Mouse (Mus musculus) neural tube, embryonic 12.5 days (tissue): ENCODE data around the gene Capzb. TPM values are rescaled to one million over a fixed set of nuclear protein-coding genes. Genes with fewer than 3 reads are reported as not detected.

Source experiments
- ATAC-seq: fragments of 200-750 bp; cut with Nextera tagmentation; 2 replicates; pipeline ENCODE4 v1.8.0; 2017; ENCODE audit warnings: low read depth, mild to moderate bottlenecking, moderate TSS enrichment, moderate library complexity; ENCODE audit not compliant: low FRiP score
- H3K27ac ChIP-seq: fragments of 300-500 bp; sonication (generic); 2 replicates; pipeline ENCODE4 v1.5.1; 2016
- H3K27me3 ChIP-seq: fragments of 300-500 bp; sonication (generic); replicated peaks from 2 replicates; pipeline ENCODE4 v1.6.1; 2016; ENCODE audit warnings: mild to moderate bottlenecking
- H3K36me3 ChIP-seq: fragments of 300-500 bp; sonication (generic); 2 replicates; pipeline ENCODE4 v1.6.1; 2016; ENCODE audit warnings: mild to moderate bottlenecking
- H3K4me1 ChIP-seq: fragments of 300-500 bp; sonication (generic); 2 replicates; pipeline ENCODE4 v1.6.1; 2016
- H3K4me2 ChIP-seq: fragments of 300-500 bp; sonication (generic); replicated peaks from 2 replicates; pipeline ENCODE4 v1.6.1; 2016; ENCODE audit warnings: mild to moderate bottlenecking
- H3K4me3 ChIP-seq: fragments of 300-500 bp; sonication (generic); 2 replicates; pipeline ENCODE4 v1.5.1; 2016
- H3K9ac ChIP-seq: fragments of 300-500 bp; sonication (generic); 2 replicates; pipeline ENCODE4 v1.6.1; 2016; ENCODE audit warnings: mild to moderate bottlenecking
- H3K9me3 ChIP-seq: fragments of 300-500 bp; sonication (generic); 2 replicates; pipeline ENCODE4 v1.6.1; 2016; ENCODE audit warnings: mild to moderate bottlenecking
- WGBS: fragments of 180-500 bp; shearing (Covaris S2); methylation state at CpG from one replicate; pipeline ENCODE4 v1.1.7; 2016; 5-methylcytosine and 5-hydroxymethylcytosine counted together
- polyA plus RNA-seq: library from polyadenylated mRNA; unstranded; fragments of >200 nt; fragmentation: Nextera tagmentation; extraction: Ambion mirVana; gene quantifications from 2 replicates; pipeline ENCODE4 v1.2.1, GENCODE M21; 2016

The Capzb gene
- polyA plus RNA-seq, 1 experiment from 2014 or later = 373 TPM

DNA sequence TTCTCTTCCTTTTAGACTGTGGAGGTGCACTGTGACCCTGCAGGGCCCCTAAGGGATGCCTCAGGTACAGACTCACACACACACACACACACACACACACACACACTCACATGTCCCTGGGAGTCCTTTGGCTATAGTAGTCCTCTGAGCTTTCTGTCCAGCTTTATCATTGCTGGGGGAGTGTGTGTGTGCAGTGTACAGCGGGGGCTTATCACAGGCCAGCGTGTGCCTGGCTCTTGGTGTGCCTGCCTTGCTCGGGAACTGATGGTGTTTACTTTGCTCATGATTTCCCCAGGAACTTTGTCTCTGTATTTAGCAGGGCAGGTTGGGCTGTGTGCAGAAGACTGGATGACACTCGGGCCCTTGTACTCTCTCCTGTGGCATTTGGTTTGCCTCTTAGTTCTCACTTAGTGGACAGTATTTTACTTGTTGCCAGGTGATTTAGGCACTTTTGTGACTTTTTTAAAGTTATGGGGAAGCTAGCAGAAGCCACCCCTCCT lies 41.1 kb downstream of the Capzb start:
- H3K9ac ChIP-seq = no peak overlapping the region
- H3K4me3 ChIP-seq = no peak overlapping the region
- H3K27ac ChIP-seq = no peak overlapping the region
- H3K36me3 ChIP-seq = peaks cover 9% of the 10 kb centered on the region; the same call in 1 of the 2 replicates
- H3K4me1 ChIP-seq = 0 out of 2 replicates have a peak, but pooled peaks cover 4% of the 10 kb centered on the region
- H3K4me2 ChIP-seq = no peak overlapping the region
- whole genome bisulfite sequencing = 87% methylated on average over 4 of the region's 4 CpGs
- no peak for ATAC-seq
- no peaks in the 10 kb centered on the region for H3K9me3 ChIP-seq
- no peaks in the 10 kb centered on the region for H3K27me3 ChIP-seq

DNA sequence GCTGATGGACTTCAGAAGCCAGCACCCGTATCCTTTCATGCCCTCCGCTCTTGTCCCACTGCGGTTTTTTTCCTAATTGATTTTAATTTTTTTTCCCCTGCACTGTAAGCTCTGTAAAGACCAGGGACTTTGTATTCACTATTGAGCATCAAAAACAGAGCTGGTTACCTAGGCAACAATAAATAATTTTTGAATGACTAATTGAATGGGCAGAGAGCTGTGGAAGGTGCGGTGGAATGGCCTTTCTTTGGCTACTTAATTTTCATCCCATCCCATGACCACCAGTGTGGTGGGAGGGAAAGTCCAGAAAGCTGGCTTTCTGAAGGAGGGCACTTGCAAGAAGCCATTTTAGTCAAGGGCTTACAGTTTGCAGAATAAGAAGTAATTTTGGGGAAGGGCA lies 41.6 kb downstream of the Capzb start:
- H3K9ac ChIP-seq = no peak overlapping the region
- no peak overlapping the region for H3K4me3 ChIP-seq
- no peak overlapping the region for H3K4me2 ChIP-seq
- H3K27ac ChIP-seq = no peak overlapping the region
- no peak for ATAC-seq
- no peaks in the 10 kb centered on the region for H3K9me3 ChIP-seq
- peaks cover 13% of the 10 kb centered on the region; the same call in 1 of the 2 replicates for H3K36me3 ChIP-seq
- H3K27me3 ChIP-seq = no peaks in the 10 kb centered on the region
- WGBS = 91% methylated on average over 4 of the region's 4 CpGs
- 0 out of 2 replicates have a peak, but pooled peaks cover 4% of the 10 kb centered on the region for H3K4me1 ChIP-seq

DNA sequence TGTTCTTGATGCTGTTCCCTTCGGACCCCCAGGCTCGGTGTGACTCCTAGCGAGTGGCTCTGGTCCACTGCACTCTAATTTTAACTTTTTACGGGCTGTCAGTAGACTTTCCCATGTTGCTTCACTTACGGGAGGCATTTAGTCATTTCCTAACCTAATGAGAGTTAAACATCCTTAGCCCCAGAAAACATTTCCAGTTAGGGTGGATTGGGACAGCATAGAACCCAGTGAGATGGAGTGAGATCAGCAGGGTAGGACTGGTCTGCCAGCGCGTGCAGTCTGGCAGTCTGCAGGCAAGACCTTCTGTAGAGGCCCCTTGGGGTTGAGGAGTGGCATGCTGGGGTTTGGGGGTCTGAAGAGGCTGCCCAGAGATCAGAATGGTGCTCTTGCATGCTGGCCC lies 42.9 kb downstream of the Capzb start:
- H3K27me3 ChIP-seq = no peaks in the 10 kb centered on the region
- peaks cover 25% of the 10 kb centered on the region for H3K36me3 ChIP-seq
- 0 out of 2 replicates have a peak, but pooled peaks cover 9% of the 10 kb centered on the region for H3K4me1 ChIP-seq
- ATAC-seq = no peak
- H3K9ac ChIP-seq = no peak overlapping the region
- H3K9me3 ChIP-seq = no peaks in the 10 kb centered on the region
- no peak overlapping the region for H3K4me2 ChIP-seq
- no peak overlapping the region for H3K27ac ChIP-seq
- WGBS = 92% methylated on average over 7 of the region's 7 CpGs
- no peak overlapping the region for H3K4me3 ChIP-seq

DNA sequence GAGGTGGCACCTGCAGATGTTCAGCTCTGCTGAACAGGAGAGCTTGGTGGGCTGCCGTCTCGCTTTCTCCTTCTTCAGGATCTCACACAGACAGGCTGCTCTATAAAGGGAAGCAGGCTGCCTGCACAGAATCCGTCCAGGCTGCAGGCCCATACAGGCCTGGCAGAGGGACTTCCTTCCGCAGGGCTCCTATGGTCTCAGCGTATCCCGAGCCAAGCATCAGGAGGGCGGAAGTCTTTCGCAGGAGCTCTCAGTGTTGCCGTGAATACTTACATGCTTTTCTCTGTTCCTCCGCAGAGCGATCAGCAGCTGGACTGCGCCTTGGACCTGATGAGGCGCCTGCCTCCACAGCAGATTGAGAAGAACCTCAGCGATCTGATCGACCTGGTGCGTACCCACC lies 45.9 kb downstream of the Capzb start:
- Histone ChIP-seq H3K9ac (no peak overlapping the region), H3K27me3 (no peaks in the 10 kb centered on the region), H3K36me3 (peaks cover 32% of the 10 kb centered on the region), H3K9me3 (no peaks in the 10 kb centered on the region), H3K4me2 (no peak overlapping the region), H3K4me1 (peaks cover 17% of the 10 kb centered on the region; the same call in 1 of the 2 replicates), H3K4me3 (no peak overlapping the region), H3K27ac (no peak overlapping the region)
- WGBS = 84% methylated on average over 16 of the region's 16 CpGs
- ATAC-seq = no peak

DNA sequence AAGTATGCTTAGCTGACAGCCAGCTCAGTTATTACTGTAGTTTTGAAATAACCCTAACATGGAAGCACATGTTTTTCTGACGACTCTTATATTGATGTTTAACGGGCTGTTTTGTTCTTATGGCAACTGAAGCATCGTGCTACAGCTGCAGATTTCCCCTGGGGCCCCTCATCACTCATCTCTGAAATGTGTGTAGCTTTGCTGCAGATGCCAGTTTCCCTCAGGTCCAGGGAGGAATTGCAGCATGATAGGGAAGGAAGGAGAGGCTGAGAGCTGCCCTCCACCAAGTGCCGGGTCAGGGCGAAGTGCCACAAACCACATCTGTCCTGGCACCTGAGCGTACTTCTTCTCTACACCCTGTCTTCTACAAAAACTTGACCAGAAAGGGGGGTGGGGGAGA lies 47.6 kb downstream of the Capzb start:
- H3K27me3 ChIP-seq = no peaks in the 10 kb centered on the region
- 73% methylated on average over 6 of the region's 6 CpGs for WGBS

DNA sequence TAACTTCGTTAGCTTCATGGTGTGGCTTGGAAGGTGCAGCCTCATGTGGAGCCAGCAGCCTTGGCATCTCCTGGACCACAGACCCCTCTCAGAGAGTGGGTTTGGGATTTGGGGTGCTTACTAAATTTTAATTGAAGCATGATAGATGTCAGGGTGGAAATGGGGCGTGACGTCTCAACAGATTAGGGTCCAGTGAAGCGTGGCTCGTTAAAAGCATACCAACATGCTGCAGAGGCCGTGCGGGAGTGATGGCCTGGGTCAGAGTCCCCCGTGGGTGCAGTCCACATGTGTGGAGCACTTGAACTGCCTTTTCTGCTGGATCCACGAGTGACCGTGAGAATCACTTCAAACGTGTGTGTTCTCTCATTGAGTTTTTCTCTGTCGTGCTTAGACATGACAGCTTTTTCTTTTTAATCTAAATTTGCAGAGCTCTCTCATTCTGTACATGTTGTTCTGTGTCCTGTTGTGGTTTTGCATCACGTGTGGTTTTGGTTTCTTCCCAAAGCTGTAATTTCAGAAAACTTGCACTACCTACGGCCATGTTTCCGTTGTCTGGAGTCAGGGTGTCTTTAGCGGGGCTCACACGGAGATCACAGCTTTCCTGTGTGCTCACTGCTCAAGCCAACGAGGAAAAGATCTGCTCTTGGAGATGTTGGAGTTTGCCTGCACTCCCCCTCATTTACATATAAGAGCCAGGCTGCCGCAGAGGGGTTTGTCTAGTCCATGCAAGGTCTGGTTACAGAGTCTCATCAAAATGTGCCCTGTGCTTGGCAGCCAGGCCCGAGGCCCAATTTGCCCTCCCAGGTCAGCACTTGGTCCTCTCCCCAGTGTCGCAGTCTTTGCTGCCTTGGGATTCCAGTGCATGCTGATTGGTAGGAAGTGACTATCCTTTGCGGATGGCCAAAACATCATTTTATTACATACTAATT lies 49.2 kb downstream of the Capzb start:
- Histone ChIP-seq H3K27ac (no peak overlapping the region), H3K36me3 (peaks cover 31% of the 10 kb centered on the region), H3K4me1 (peaks cover 47% of the 10 kb centered on the region), H3K27me3 (no peaks in the 10 kb centered on the region), H3K4me3 (no peak overlapping the region), H3K9me3 (no peaks in the 10 kb centered on the region), H3K9ac (no peak overlapping the region), H3K4me2 (no peak overlapping the region)
- WGBS = 74% methylated on average over 22 of the region's 22 CpGs
- ATAC-seq = no peak

More for the DNA sequence above, 47.6 kb downstream of the Capzb start:
- Histone ChIP-seq H3K9ac (no peak overlapping the region), H3K4me3 (no peak overlapping the region), H3K27ac (no peak overlapping the region), H3K4me1 (peaks cover 31% of the 10 kb centered on the region; the same call in 1 of the 2 replicates), H3K36me3 (peaks cover 31% of the 10 kb centered on the region), H3K4me2 (no peak overlapping the region), H3K9me3 (no peaks in the 10 kb centered on the region)
- no peak for ATAC-seq

DNA sequence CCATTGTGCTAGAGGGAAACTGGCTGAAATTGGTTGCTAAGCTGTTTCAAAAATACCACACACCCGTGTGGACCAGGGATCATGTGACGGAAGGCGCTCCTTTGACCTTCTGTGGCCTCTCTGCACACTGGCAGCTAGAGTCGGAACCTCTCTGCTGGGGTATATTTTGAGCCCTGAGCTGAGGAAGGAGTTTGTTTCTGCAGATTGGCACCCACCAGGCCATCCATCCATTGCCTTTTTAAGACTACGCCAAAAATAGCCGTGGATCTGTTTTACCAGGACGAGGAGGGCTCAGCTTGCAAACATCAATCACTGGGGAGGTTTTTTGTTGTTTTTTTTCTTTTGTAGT lies 49.9 kb downstream of the Capzb start:
- WGBS = 77% methylated on average over 7 of the region's 7 CpGs
- Histone ChIP-seq H3K4me3 (no peak overlapping the region), H3K9ac (no peak overlapping the region), H3K4me2 (no peak overlapping the region), H3K27me3 (no peaks in the 10 kb centered on the region), H3K27ac (no peak overlapping the region), H3K36me3 (peaks cover 31% of the 10 kb centered on the region), H3K4me1 (peaks cover 52% of the 10 kb centered on the region), H3K9me3 (no peaks in the 10 kb centered on the region)
- ATAC-seq = no peak

DNA sequence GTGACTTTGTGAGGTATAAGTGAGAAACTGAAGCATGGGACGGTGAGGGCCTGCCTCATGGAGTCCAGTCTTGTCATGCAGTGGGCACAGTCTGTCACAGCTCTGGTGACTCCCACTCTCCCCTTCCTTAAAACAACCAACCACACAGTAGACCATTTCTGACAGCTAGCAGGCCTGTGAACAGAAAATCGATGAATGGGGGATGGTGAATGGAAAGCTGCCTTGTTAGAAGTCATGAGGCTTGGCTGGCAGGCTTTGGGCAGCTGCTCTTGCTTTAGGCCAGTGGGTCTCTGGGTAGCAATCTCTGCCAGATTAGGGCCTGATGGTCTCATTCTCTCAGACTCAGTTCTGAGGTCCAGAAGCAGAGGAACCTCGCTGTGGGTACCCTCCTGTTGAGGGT lies 51.5 kb downstream of the Capzb start:
- Histone ChIP-seq H3K36me3 (peaks cover 23% of the 10 kb centered on the region), H3K27ac (no peak overlapping the region), H3K4me3 (no peak overlapping the region), H3K4me2 (no peak overlapping the region), H3K9ac (no peak overlapping the region), H3K4me1 (peaks cover 67% of the 10 kb centered on the region), H3K9me3 (no peaks in the 10 kb centered on the region), H3K27me3 (no peaks in the 10 kb centered on the region)
- WGBS = 74% methylated on average over 3 of the region's 3 CpGs
- no peak for ATAC-seq

DNA sequence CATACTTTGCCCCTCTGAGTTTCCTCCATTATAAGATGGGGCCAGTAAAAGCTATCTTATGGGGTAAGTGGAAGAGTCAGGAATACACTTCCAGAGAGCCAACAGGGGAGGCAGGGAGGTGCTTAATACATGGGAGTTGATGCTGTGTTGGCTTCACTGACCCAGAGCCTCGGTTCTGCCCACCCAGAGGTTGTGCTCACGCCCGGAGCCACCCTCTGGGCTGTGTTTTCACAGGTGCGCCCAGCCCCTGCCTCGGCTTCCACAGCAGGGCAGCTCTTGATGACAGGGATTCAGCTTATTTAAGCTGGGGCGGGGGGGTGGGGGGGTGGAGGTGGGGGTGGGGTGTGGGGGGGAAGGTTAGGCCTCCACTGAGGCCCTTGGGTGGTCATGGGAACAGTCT lies 52.1 kb downstream of the Capzb start:
- 77% methylated on average over 6 of the region's 6 CpGs for WGBS
- no peaks in the 10 kb centered on the region for H3K27me3 ChIP-seq
- H3K4me3 ChIP-seq = no peak overlapping the region
- no peaks in the 10 kb centered on the region for H3K9me3 ChIP-seq
- no peak for ATAC-seq
- peaks cover 71% of the 10 kb centered on the region for H3K4me1 ChIP-seq
- H3K4me2 ChIP-seq = no peak overlapping the region
- H3K27ac ChIP-seq = no peak overlapping the region
- no peak overlapping the region for H3K9ac ChIP-seq
- H3K36me3 ChIP-seq = peaks cover 19% of the 10 kb centered on the region

DNA sequence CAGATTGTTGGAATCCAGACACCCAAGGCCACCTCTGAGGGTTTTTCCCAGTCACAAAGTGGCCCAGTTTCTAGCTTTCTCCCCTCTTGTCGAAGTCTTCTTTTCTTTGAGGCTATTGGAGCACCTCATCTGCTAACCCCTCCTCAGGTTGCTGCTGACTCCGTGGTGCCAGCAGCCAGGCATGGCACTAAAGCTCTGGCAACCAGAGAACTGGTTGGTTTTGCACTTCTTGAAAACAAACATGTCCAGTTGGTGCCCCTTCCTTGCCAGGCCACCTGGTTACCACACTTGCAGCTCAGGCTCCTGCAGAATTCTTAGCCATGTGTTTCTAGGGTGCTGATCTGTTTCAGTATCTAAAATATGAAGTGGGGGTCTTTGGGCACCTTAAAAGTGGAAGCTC lies 52.8 kb downstream of the Capzb start:
- peaks cover 11% of the 10 kb centered on the region for H3K36me3 ChIP-seq
- H3K27me3 ChIP-seq = no peaks in the 10 kb centered on the region
- H3K4me2 ChIP-seq = no peak overlapping the region
- no peak overlapping the region for H3K9ac ChIP-seq
- H3K4me3 ChIP-seq = no peak overlapping the region
- H3K9me3 ChIP-seq = no peaks in the 10 kb centered on the region
- ATAC-seq = no peak
- peaks cover 69% of the 10 kb centered on the region for H3K4me1 ChIP-seq
- 92% methylated on average over 2 of the region's 2 CpGs for WGBS
- no peak overlapping the region for H3K27ac ChIP-seq

DNA sequence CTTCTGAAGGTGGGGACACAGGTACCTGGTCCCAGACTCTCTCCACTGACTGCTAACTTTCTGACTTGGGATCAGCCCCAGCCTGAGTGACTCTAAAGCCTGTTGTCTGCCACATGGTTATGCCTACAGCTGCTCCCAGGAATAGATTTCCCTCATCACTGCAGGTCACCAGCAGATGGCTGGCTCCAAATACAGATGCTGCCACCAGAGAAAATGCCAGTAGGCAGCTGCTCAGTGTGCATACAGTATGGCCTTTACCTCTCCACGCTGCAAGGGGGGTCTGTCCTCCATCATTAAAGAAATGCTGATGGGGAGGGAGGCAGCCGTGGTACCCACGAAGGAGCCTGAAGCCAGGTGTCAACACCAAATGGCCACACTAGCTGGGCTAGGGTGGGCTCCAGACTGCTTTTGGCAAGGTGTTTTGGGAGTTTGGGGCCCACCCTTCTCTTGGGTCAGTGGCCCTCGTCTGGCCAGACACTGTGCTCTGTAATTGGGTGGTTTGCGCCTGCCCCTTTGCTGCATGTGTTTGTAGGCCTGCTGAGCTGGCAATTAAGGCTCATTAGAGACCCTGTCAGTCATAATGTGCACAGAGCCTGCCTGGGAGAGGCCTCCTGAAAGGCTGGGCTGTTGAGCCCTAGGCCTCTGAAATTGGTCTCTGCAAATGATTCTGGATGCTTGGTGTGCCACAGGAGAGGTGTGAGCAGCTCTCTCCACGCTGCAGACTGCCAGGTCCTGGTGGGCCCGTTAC lies 53.6 kb downstream of the Capzb start:
- WGBS = 45% methylated on average over 7 of the region's 7 CpGs
- H3K4me1 ChIP-seq = peaks cover 68% of the 10 kb centered on the region
- H3K27ac ChIP-seq = peak overlapping the region; percentile 9; the same call in 1 of the 2 replicates
- no peak overlapping the region for H3K9ac ChIP-seq
- no peak for ATAC-seq
- no peaks in the 10 kb centered on the region for H3K27me3 ChIP-seq
- H3K4me2 ChIP-seq = no peak overlapping the region
- peaks cover 7% of the 10 kb centered on the region for H3K36me3 ChIP-seq
- no peaks in the 10 kb centered on the region for H3K9me3 ChIP-seq
- H3K4me3 ChIP-seq = no peak overlapping the region

DNA sequence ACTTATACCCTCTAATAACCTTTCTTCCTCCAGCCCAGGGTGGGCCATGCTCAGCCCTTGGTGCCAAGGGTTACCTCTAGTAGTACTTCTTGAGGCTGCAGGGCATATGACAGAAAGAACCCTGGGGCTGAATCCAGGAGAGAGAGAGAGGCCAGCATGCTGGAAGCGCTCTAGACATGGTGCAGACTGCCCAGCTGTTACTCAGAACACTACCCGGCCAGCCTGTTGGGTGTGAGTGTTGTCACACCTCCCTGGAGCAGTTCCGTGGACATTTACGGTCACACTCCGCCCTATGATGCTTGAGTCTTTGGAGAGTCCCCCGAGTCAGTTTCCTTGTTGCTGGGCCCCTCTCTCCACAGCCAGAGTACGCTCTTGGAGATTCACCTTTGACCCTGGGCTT lies 55.3 kb downstream of the Capzb start:
- Histone ChIP-seq H3K4me2 (no peak overlapping the region), H3K9ac (no peak overlapping the region), H3K9me3 (no peaks in the 10 kb centered on the region), H3K4me1 (peaks cover 67% of the 10 kb centered on the region), H3K27me3 (no peaks in the 10 kb centered on the region), H3K27ac (no peak overlapping the region), H3K4me3 (no peak overlapping the region), H3K36me3 (peaks cover 3% of the 10 kb centered on the region; the same call in 1 of the 2 replicates)
- 76% methylated on average over 7 of the region's 7 CpGs for WGBS
- no peak for ATAC-seq
